Mouse (Mus musculus) bone marrow macrophage, adult 2 months (primary cell): ENCODE measurements around the gene Cwf19l1. TPM values are rescaled to one million over a fixed set of nuclear protein-coding genes. Genes with fewer than 3 reads are reported as not detected.
"Not testable (repeated sequence)": the region's sequence is repeated elsewhere in the genome, so short reads cannot be mapped to it uniquely, and the experiment has no call there.

Experiments
- H3K27ac ChIP-seq: 2 replicates; pipeline ENCODE4 v1.5.1; 2012; ENCODE audit warnings: low read depth, low read length; ENCODE audit not compliant: insufficient read depth
- H3K4me1 ChIP-seq: 2 replicates; pipeline ENCODE4 v1.6.1; 2012; ENCODE audit warnings: low read length; ENCODE audit not compliant: control insufficient read depth, insufficient read depth
- H3K4me3 ChIP-seq: 2 replicates; pipeline ENCODE4 v1.5.1; 2012; ENCODE audit warnings: mild to moderate bottlenecking, low read length, moderate library complexity; ENCODE audit not compliant: insufficient read depth
- CTCF ChIP-seq: IDR thresholded peaks from 2 replicates; pipeline ENCODE4 v1.5.1; 2012; ENCODE audit warnings: low read depth, mild to moderate bottlenecking, low read length, moderate library complexity
- POLR2A ChIP-seq: IDR thresholded peaks from 2 replicates; pipeline ENCODE4 v1.6.1; 2012; ENCODE audit warnings: mild to moderate bottlenecking, low read depth, low read length, borderline replicate concordance
- polyA plus RNA-seq: library from polyadenylated mRNA; stranded (reverse); fragments of >200 nt; gene quantifications from 2 replicates; pipeline ENCODE4 v1.2.4, GENCODE M21; 2012; ENCODE audit not compliant: missing spikeins, insufficient read depth, insufficient read length

The Cwf19l1 gene
- polyA plus RNA-seq, 1 experiment: 18.5 TPM

- Histone ChIP-seq H3K4me1 (peaks cover 22% of the 10 kb centered on the region), H3K27ac (no peak overlapping the region)
- no peak for TF ChIP-seq POLR2A
Measured at GRCm38 (mm10) chr19:44146951-44147350, 11.3 kb upstream of the Cwf19l1 start.

GRCm38 (mm10) chr19:44146568-44146879, 10.8 kb upstream of the Cwf19l1 start:
- no peak overlapping the region for H3K27ac ChIP-seq

More at GRCm38 (mm10) chr19:44146951-44147350, 11.3 kb upstream of the Cwf19l1 start:
- H3K4me3 ChIP-seq: no peak overlapping the region

GRCm38 (mm10) chr19:44145702-44146567, 10.3 kb upstream of the Cwf19l1 start, which contains the start of gene Bloc1s2:
Bloc1s2 (minus strand) TSS chr19:44146446.
- peaks cover 22% of the 10 kb centered on the region for H3K4me1 ChIP-seq
- H3K27ac ChIP-seq: no peak within 1 kb of the TSS
- peak within 1 kb of the TSS; percentile 90 for H3K4me3 ChIP-seq
- TF ChIP-seq CTCF (no peak), POLR2A (no peak)

More at GRCm38 (mm10) chr19:44146568-44146879, 10.8 kb upstream of the Cwf19l1 start:
- peaks cover 22% of the 10 kb centered on the region for H3K4me1 ChIP-seq
- H3K4me3 ChIP-seq: peak overlapping the region; percentile 90
- no peak for TF ChIP-seq POLR2A
- TF ChIP-seq CTCF: no peak

GRCm38 (mm10) chr19:44144366-44144765, 8.7 kb upstream of the Cwf19l1 start:
- no peak overlapping the region for H3K27ac ChIP-seq
- TF ChIP-seq POLR2A (no peak), CTCF (no peak)
- peaks cover 22% of the 10 kb centered on the region for H3K4me1 ChIP-seq
- H3K4me3 ChIP-seq: 0 out of 2 replicates have a peak overlapping the region, but pooled peaks have one; percentile 3

GRCm38 (mm10) chr19:44135960-44136485, 347 bp upstream of the Cwf19l1 start:
- TF ChIP-seq CTCF (no peak), POLR2A (no peak)
- peak overlapping the region; percentile 26; the same call in 1 of the 2 replicates for H3K4me3 ChIP-seq
- H3K27ac ChIP-seq: no peak overlapping the region
- H3K4me1 ChIP-seq: peaks cover 7% of the 10 kb centered on the region; the same call in 1 of the 2 replicates

GRCm38 (mm10) chr19:44132917-44133316, 2.8 kb downstream of the Cwf19l1 start:
- TF ChIP-seq POLR2A (no peak), CTCF (no peak)
- no peak overlapping the region for H3K4me3 ChIP-seq
- H3K4me1 ChIP-seq: peaks cover 7% of the 10 kb centered on the region; the same call in 1 of the 2 replicates
- H3K27ac ChIP-seq: no peak overlapping the region

- TF ChIP-seq CTCF (no peak), POLR2A (no peak)
- H3K4me3 ChIP-seq: no peak overlapping the region
- H3K4me1 ChIP-seq: no peaks in the 10 kb centered on the region
- H3K27ac ChIP-seq: no peak overlapping the region
Measured at GRCm38 (mm10) chr19:44128560-44128959, 7.1 kb downstream of the Cwf19l1 start.

GRCm38 (mm10) chr19:44127729-44128497, 7.8 kb downstream of the Cwf19l1 start:
- no peak overlapping the region for H3K27ac ChIP-seq
- TF ChIP-seq POLR2A (no peak), CTCF (no peak)
- no peak overlapping the region for H3K4me3 ChIP-seq
- H3K4me1 ChIP-seq: no peaks in the 10 kb centered on the region

- Histone ChIP-seq H3K4me3 (no peak overlapping the region), H3K27ac (no peak overlapping the region), H3K4me1 (peaks cover 11% of the 10 kb centered on the region)
- TF ChIP-seq CTCF: no peak
- no peak for TF ChIP-seq POLR2A
Measured at GRCm38 (mm10) chr19:44121137-44121536, 14.5 kb downstream of the Cwf19l1 start.

GRCm38 (mm10) chr19:44120686-44121085, 15.0 kb downstream of the Cwf19l1 start:
- peaks cover 11% of the 10 kb centered on the region for H3K4me1 ChIP-seq
- H3K27ac ChIP-seq, H3K4me3 ChIP-seq: not testable (repeated sequence)
